Mouse (Mus musculus) MEL (cell line): ENCODE results near the gene Gstp3.

Experiments
- CTCF ChIP-seq, 3 experiments: IDR thresholded peaks in 2 of 3; conservative IDR thresholded peaks in 1 of 3; 2 replicates each; pipeline ENCODE4 v1.5.1; 2011 to 2012; ENCODE audit warnings: low read length in 3 of 3, low read depth in 2 of 3, mild to moderate bottlenecking in 2 of 3, improper control_type of control experiment in 1 of 3, inconsistent platforms in 1 of 3, mixed read lengths in 1 of 3, moderate library complexity in 1 of 3; ENCODE audit not compliant: control insufficient read depth in 1 of 3, insufficient read depth in 1 of 3, poor library complexity in 1 of 3, severe bottlenecking in 1 of 3
- GABPA ChIP-seq: IDR thresholded peaks from 2 replicates; pipeline ENCODE4 v1.6.1; 2012; ENCODE audit warnings: low read depth, mild to moderate bottlenecking, inconsistent platforms, low read length, improper control_type of control experiment, moderate library complexity
- GATA1 ChIP-seq: IDR thresholded peaks from 2 replicates; pipeline ENCODE4 v1.6.1; 2011; ENCODE audit warnings: low read depth, low read length, improper control_type of control experiment
- MXI1 ChIP-seq: IDR thresholded peaks from 2 replicates; pipeline ENCODE4 v1.6.1; 2011; ENCODE audit warnings: mild to moderate bottlenecking, low read depth, low read length, improper control_type of control experiment
- POLR2A ChIP-seq, 2 experiments: IDR thresholded peaks; 2 replicates each; pipeline ENCODE4 v1.6.1; 2011 to 2012; ENCODE audit warnings: low read length in 2 of 2, mild to moderate bottlenecking in 2 of 2, control low read depth in 1 of 2, improper control_type of control experiment in 1 of 2, low read depth in 1 of 2, moderate library complexity in 1 of 2; ENCODE audit not compliant: control insufficient read depth in 1 of 2, insufficient read depth in 1 of 2, poor library complexity in 1 of 2

DNA sequence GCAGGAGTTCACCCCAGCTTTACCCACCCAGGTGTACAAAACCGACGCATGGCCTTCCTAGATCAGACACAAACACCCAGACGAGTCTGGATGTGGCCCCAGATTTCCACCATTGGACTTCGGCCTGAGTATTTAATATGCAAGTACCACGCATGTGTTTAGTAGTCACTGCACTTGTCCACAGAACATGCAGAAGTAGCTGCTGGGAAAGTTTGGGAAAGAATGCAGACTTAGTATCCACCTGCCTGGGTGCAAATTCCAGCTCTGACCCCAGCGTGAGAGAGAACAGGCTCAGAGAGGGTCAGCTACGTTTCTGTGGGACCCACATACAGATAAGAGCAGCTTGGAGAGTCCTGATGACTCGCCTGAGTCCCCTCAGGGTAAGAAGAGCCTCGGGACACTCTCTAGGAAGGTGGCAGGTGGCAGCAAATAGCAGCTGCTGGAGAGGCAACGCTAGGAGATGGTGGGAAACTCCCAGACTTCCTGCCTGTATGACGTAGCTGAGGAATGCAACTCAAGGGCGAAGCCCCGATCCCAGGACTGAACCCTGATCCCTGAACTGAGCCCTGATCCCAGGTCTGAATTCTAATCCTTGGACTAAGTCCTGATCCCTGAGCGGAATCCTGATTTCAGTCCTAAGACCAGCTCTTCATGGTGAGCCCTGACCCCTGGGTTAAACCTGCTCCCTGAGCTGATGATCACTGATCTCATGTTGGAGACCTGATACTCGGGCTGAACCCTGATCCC is 3.2 kb downstream of the Gstp3 start:
- TF ChIP-seq GATA1, result no peak
- TF ChIP-seq POLR2A (IDR thresholded peaks at IDR 0.05; ENCODE audit: control insufficient read depth in 1 of 2, insufficient read depth in 1 of 2, low read depth in 1 of 2, low read length in 2 of 2, poor library complexity in 1 of 2), result no peak
- no peak for TF ChIP-seq MXI1
- no peak for TF ChIP-seq CTCF (IDR thresholded peaks at IDR 0.05 in 2 of 3, conservative IDR thresholded peaks at IDR 0.05 in 1 of 3; ENCODE audit: control insufficient read depth in 1 of 3, insufficient read depth in 1 of 3, low read depth in 2 of 3, low read length in 3 of 3, poor library complexity in 1 of 3, severe bottlenecking in 1 of 3)
- no peak for TF ChIP-seq GABPA
